Mouse (Mus musculus) stomach, embryonic 15.5 days (tissue): ENCODE results near the gene Hspg2. TPM values are rescaled to one million over a fixed set of nuclear protein-coding genes. Genes with fewer than 3 reads are reported as not detected.

Experiments
- ATAC-seq: fragments of 200-750 bp; cut with Nextera tagmentation; 2 replicates; pipeline ENCODE4 v1.8.0; 2017; ENCODE audit warnings: low read depth, moderate number of reproducible peaks, moderate TSS enrichment; ENCODE audit not compliant: insufficient read depth, low FRiP score
- H3K27ac ChIP-seq: fragments of 300-500 bp; sonication (generic); 2 replicates; pipeline ENCODE4 v1.5.1; 2015; ENCODE audit warnings: mild to moderate bottlenecking, inconsistent platforms
- H3K27me3 ChIP-seq: fragments of 300-500 bp; sonication (generic); replicated peaks from 2 replicates; pipeline ENCODE4 v1.6.1; 2015; ENCODE audit warnings: inconsistent platforms
- H3K36me3 ChIP-seq: fragments of 300-500 bp; sonication (generic); 2 replicates; pipeline ENCODE4 v1.6.1; 2015; ENCODE audit warnings: inconsistent platforms
- H3K4me1 ChIP-seq: fragments of 300-500 bp; sonication (generic); 2 replicates; pipeline ENCODE4 v1.6.1; 2015; ENCODE audit warnings: inconsistent platforms
- H3K4me2 ChIP-seq: fragments of 300-500 bp; sonication (generic); 2 replicates; pipeline ENCODE4 v1.6.1; 2015; ENCODE audit warnings: mild to moderate bottlenecking, inconsistent platforms
- H3K4me3 ChIP-seq: fragments of 300-500 bp; sonication (generic); replicated peaks from 2 replicates; pipeline ENCODE4 v1.5.1; 2015; ENCODE audit warnings: inconsistent platforms
- H3K9ac ChIP-seq: fragments of 300-500 bp; sonication (generic); 2 replicates; pipeline ENCODE4 v1.6.1; 2015; ENCODE audit warnings: inconsistent platforms
- H3K9me3 ChIP-seq: fragments of 300-500 bp; sonication (generic); 2 replicates; pipeline ENCODE4 v1.6.1; 2016; ENCODE audit warnings: inconsistent platforms
- WGBS: fragments of 180-500 bp; shearing (Covaris S2); methylation state at CpG from one replicate; pipeline ENCODE4 v1.1.7; 2015; 5-methylcytosine and 5-hydroxymethylcytosine counted together
- polyA plus RNA-seq: library from polyadenylated mRNA; unstranded; fragments of >200 nt; fragmentation: Nextera tagmentation; extraction: Ambion mirVana; gene quantifications from 2 replicates; pipeline ENCODE4 v1.2.1, GENCODE M21; 2015

The Hspg2 gene
- polyA plus RNA-seq, 1 experiment from 2014 or later: 28.5 TPM

GRCm38 (mm10) chr4:137593601-137594495 lies 125.3 kb downstream of the Hspg2 start, which contains the start of gene Usp48:
TSS of gene Usp48 (plus strand) at chr4:137593755.
- H3K9me3 ChIP-seq: no peaks in the 10 kb centered on the region
- peaks cover 13% of the 10 kb centered on the region; the same call in 1 of the 2 replicates for H3K4me1 ChIP-seq
- H3K4me2 ChIP-seq: peak within 1 kb of the TSS; percentile 74
- WGBS: under 1% methylated on average over 87 of the region's 92 CpGs
- peak within 1 kb of the TSS; percentile 98 for H3K4me3 ChIP-seq
- no peaks in the 10 kb centered on the region for H3K36me3 ChIP-seq
- peak within 1 kb of the TSS; percentile 100 for H3K27ac ChIP-seq
- no peaks in the 10 kb centered on the region for H3K27me3 ChIP-seq
- peak within 1 kb of the TSS; percentile 77 for H3K9ac ChIP-seq
- peak; percentile 94 for ATAC-seq

- H3K27ac ChIP-seq: peak overlapping the region; percentile 100
- peaks cover 18% of the 10 kb centered on the region; the same call in 1 of the 2 replicates for H3K4me1 ChIP-seq
- H3K9ac ChIP-seq: peak overlapping the region; percentile 77
- no peaks in the 10 kb centered on the region for H3K27me3 ChIP-seq
- 2% methylated on average over 40 of the region's 40 CpGs for WGBS
- peak overlapping the region; percentile 98 for H3K4me3 ChIP-seq
- no peak; the same call in 1 of the 2 replicates for ATAC-seq
- no peaks in the 10 kb centered on the region for H3K36me3 ChIP-seq
- H3K4me2 ChIP-seq: peak overlapping the region; percentile 74
- no peaks in the 10 kb centered on the region for H3K9me3 ChIP-seq
Measured at GRCm38 (mm10) chr4:137594496-137595270, 126.1 kb downstream of the Hspg2 start.

- no peak for ATAC-seq
- H3K27ac ChIP-seq: no peak overlapping the region
- 89% methylated on average over 4 of the region's 4 CpGs for WGBS
- H3K4me2 ChIP-seq: no peak overlapping the region
- no peaks in the 10 kb centered on the region for H3K36me3 ChIP-seq
- peaks cover 19% of the 10 kb centered on the region; the same call in 1 of the 2 replicates for H3K4me1 ChIP-seq
- no peak overlapping the region for H3K9ac ChIP-seq
- H3K27me3 ChIP-seq: no peaks in the 10 kb centered on the region
- no peaks in the 10 kb centered on the region for H3K9me3 ChIP-seq
- no peak overlapping the region for H3K4me3 ChIP-seq
Measured at GRCm38 (mm10) chr4:137597098-137597630, 128.6 kb downstream of the Hspg2 start.

- no peak overlapping the region for H3K4me2 ChIP-seq
- no peak overlapping the region for H3K9ac ChIP-seq
- no peaks in the 10 kb centered on the region for H3K27me3 ChIP-seq
- ATAC-seq: no peak
- 73% methylated on average over 5 of the region's 5 CpGs for WGBS
- no peak overlapping the region for H3K4me3 ChIP-seq
- peaks cover 19% of the 10 kb centered on the region; the same call in 1 of the 2 replicates for H3K4me1 ChIP-seq
- H3K36me3 ChIP-seq: no peaks in the 10 kb centered on the region
- H3K9me3 ChIP-seq: no peaks in the 10 kb centered on the region
- no peak overlapping the region for H3K27ac ChIP-seq
Measured at GRCm38 (mm10) chr4:137598577-137598976, 130.0 kb downstream of the Hspg2 start.

- H3K27ac ChIP-seq: no peak overlapping the region
- peaks cover 23% of the 10 kb centered on the region for H3K36me3 ChIP-seq
- WGBS: 73% methylated on average over 11 of the region's 11 CpGs
- no peak for ATAC-seq
- H3K4me1 ChIP-seq: peaks cover 6% of the 10 kb centered on the region; the same call in 1 of the 2 replicates
- no peak overlapping the region for H3K4me3 ChIP-seq
- H3K4me2 ChIP-seq: no peak overlapping the region
- no peak overlapping the region for H3K9ac ChIP-seq
- H3K27me3 ChIP-seq: no peaks in the 10 kb centered on the region
- H3K9me3 ChIP-seq: no peaks in the 10 kb centered on the region
Measured at GRCm38 (mm10) chr4:137603449-137604171, 135.0 kb downstream of the Hspg2 start.

GRCm38 (mm10) chr4:137607023-137607422 lies 138.5 kb downstream of the Hspg2 start:
- WGBS: 98% methylated on average over 2 of the region's 2 CpGs
- H3K4me2 ChIP-seq: no peak overlapping the region
- no peak overlapping the region for H3K4me3 ChIP-seq
- peaks cover 41% of the 10 kb centered on the region for H3K36me3 ChIP-seq
- no peaks in the 10 kb centered on the region for H3K9me3 ChIP-seq
- no peaks in the 10 kb centered on the region for H3K27me3 ChIP-seq
- peaks cover 14% of the 10 kb centered on the region; the same call in 1 of the 2 replicates for H3K4me1 ChIP-seq
- H3K27ac ChIP-seq: no peak overlapping the region
- no peak for ATAC-seq
- H3K9ac ChIP-seq: no peak overlapping the region

- H3K27me3 ChIP-seq: no peaks in the 10 kb centered on the region
- peaks cover 58% of the 10 kb centered on the region for H3K36me3 ChIP-seq
- H3K27ac ChIP-seq: no peak overlapping the region
- no peak overlapping the region for H3K9ac ChIP-seq
- no peaks in the 10 kb centered on the region for H3K9me3 ChIP-seq
- H3K4me1 ChIP-seq: peaks cover 14% of the 10 kb centered on the region; the same call in 1 of the 2 replicates
- WGBS: 30% methylated on average over 7 of the region's 7 CpGs
- H3K4me3 ChIP-seq: no peak overlapping the region
- no peak for ATAC-seq
- H3K4me2 ChIP-seq: no peak overlapping the region
Measured at GRCm38 (mm10) chr4:137609281-137609680, 140.7 kb downstream of the Hspg2 start.

GRCm38 (mm10) chr4:137609702-137610101 lies 141.1 kb downstream of the Hspg2 start:
- Histone ChIP-seq H3K27me3 (no peaks in the 10 kb centered on the region), H3K4me1 (peaks cover 14% of the 10 kb centered on the region; the same call in 1 of the 2 replicates), H3K4me3 (no peak overlapping the region), H3K9me3 (no peaks in the 10 kb centered on the region), H3K9ac (no peak overlapping the region), H3K36me3 (peaks cover 60% of the 10 kb centered on the region), H3K4me2 (no peak overlapping the region), H3K27ac (peak overlapping the region; percentile 26; the same call in 1 of the 2 replicates)
- no peak for ATAC-seq
- 48% methylated on average over 7 of the region's 7 CpGs for WGBS

- H3K4me2 ChIP-seq: 0 out of 2 replicates have a peak overlapping the region, but pooled peaks have one; percentile 3
- peaks cover 59% of the 10 kb centered on the region for H3K36me3 ChIP-seq
- H3K27ac ChIP-seq: peak overlapping the region; percentile 26; the same call in 1 of the 2 replicates
- no peak for ATAC-seq
- H3K9me3 ChIP-seq: no peaks in the 10 kb centered on the region
- H3K9ac ChIP-seq: no peak overlapping the region
- no peaks in the 10 kb centered on the region for H3K27me3 ChIP-seq
- no peak overlapping the region for H3K4me3 ChIP-seq
- peaks cover 14% of the 10 kb centered on the region; the same call in 1 of the 2 replicates for H3K4me1 ChIP-seq
- 40% methylated on average over 15 of the region's 15 CpGs for WGBS
Measured at GRCm38 (mm10) chr4:137610256-137610655, 141.7 kb downstream of the Hspg2 start.
